Mouse (Mus musculus) lung, embryonic 16.5 days (tissue): ENCODE results near the gene Macc1. TPM values are rescaled to one million over a fixed set of nuclear protein-coding genes. Genes with fewer than 3 reads are reported as not detected.

Experiments
- ATAC-seq: fragments of 200-750 bp; cut with Nextera tagmentation; 2 replicates; pipeline ENCODE4 v1.8.0; 2017; ENCODE audit warnings: low read depth, mild to moderate bottlenecking, moderate library complexity
- H3K27ac ChIP-seq: fragments of 300-500 bp; sonication (generic); 2 replicates; pipeline ENCODE4 v1.5.1; 2014; ENCODE audit warnings: mild to moderate bottlenecking, control low read depth, low read length
- H3K27me3 ChIP-seq: fragments of 300-500 bp; sonication (generic); 2 replicates; pipeline ENCODE4 v1.6.1; 2014; ENCODE audit warnings: low read depth, low read length, mixed read lengths; ENCODE audit not compliant: control insufficient read depth, insufficient read depth
- H3K36me3 ChIP-seq: fragments of 300-500 bp; sonication (generic); 2 replicates; pipeline ENCODE4 v1.6.1; 2014; ENCODE audit warnings: low read length; ENCODE audit not compliant: control insufficient read depth, insufficient read depth
- H3K4me1 ChIP-seq: fragments of 300-500 bp; sonication (generic); replicated peaks from 2 replicates; pipeline ENCODE4 v1.6.1; 2014; ENCODE audit warnings: low read length, mixed read lengths; ENCODE audit not compliant: control insufficient read depth, insufficient read depth
- H3K4me2 ChIP-seq: fragments of 300-500 bp; sonication (generic); 2 replicates; pipeline ENCODE4 v1.6.1; 2014; ENCODE audit warnings: low read depth, low read length, control low read depth
- H3K4me3 ChIP-seq: fragments of 300-500 bp; sonication (generic); 2 replicates; pipeline ENCODE4 v1.5.1; 2014; ENCODE audit warnings: mild to moderate bottlenecking, low read length, control low read depth
- H3K9ac ChIP-seq: fragments of 300-500 bp; sonication (generic); 2 replicates; pipeline ENCODE4 v1.6.1; 2014; ENCODE audit warnings: low read length, control low read depth
- H3K9me3 ChIP-seq: fragments of 300-500 bp; sonication (generic); 2 replicates; pipeline ENCODE4 v1.6.1; 2016; ENCODE audit warnings: low read length; ENCODE audit not compliant: control insufficient read depth
- WGBS: fragments of 180-500 bp; shearing (Covaris S2); extraction: QIAGEN DNeasy Blood & Tissue Kit; methylation state at CpG from one replicate; pipeline ENCODE4 v1.1.7; 2014; 5-methylcytosine and 5-hydroxymethylcytosine counted together
- polyA plus RNA-seq: library from polyadenylated mRNA; unstranded; fragments of >200 nt; fragmentation: Nextera tagmentation; extraction: Ambion mirVana; gene quantifications from 2 replicates; pipeline ENCODE4 v1.2.1, GENCODE M21; 2015

Gene Macc1
- polyA plus RNA-seq, result 1.0 TPM in 2 replicates

GRCm38 (mm10) chr12:119313970-119314369 lies at the start of gene Macc1:
Gene Macc1 (plus strand): TSS chr12:119314270.
- Histone ChIP-seq H3K4me1 (no peaks in the 10 kb centered on the region), H3K4me3 (no peak within 1 kb of the TSS), H3K9ac (no peak within 1 kb of the TSS), H3K9me3 (no peaks in the 10 kb centered on the region), H3K27me3 (no peaks in the 10 kb centered on the region), H3K4me2 (no peak within 1 kb of the TSS), H3K36me3 (no peaks in the 10 kb centered on the region), H3K27ac (no peak within 1 kb of the TSS)
- no peak for ATAC-seq

- H3K4me1 ChIP-seq, result no peaks in the 10 kb centered on the region
- H3K27ac ChIP-seq, result no peak overlapping the region
- no peak overlapping the region for H3K4me2 ChIP-seq
- H3K9ac ChIP-seq, result no peak overlapping the region
- H3K9me3 ChIP-seq, result no peaks in the 10 kb centered on the region
- H3K4me3 ChIP-seq, result no peak overlapping the region
- ATAC-seq, result no peak
- no peaks in the 10 kb centered on the region for H3K36me3 ChIP-seq
- WGBS, result 93% methylated on average over 3 of the region's 3 CpGs
- no peaks in the 10 kb centered on the region for H3K27me3 ChIP-seq
Observed at GRCm38 (mm10) chr12:119264506-119264905, 49.6 kb upstream of the Macc1 start.

- 58% methylated on average over 1 of the region's 1 CpGs for WGBS
- Histone ChIP-seq H3K27me3 (no peaks in the 10 kb centered on the region), H3K4me2 (no peak overlapping the region), H3K9me3 (no peaks in the 10 kb centered on the region), H3K27ac (no peak overlapping the region), H3K9ac (no peak overlapping the region), H3K36me3 (no peaks in the 10 kb centered on the region), H3K4me1 (no peaks in the 10 kb centered on the region), H3K4me3 (no peak overlapping the region)
- ATAC-seq, result no peak
Observed at GRCm38 (mm10) chr12:119268723-119269122, 45.3 kb upstream of the Macc1 start.

- no peak for ATAC-seq
- Histone ChIP-seq H3K27ac (no peak overlapping the region), H3K4me3 (no peak overlapping the region), H3K9ac (no peak overlapping the region), H3K9me3 (no peaks in the 10 kb centered on the region), H3K27me3 (no peaks in the 10 kb centered on the region), H3K36me3 (no peaks in the 10 kb centered on the region), H3K4me1 (no peaks in the 10 kb centered on the region), H3K4me2 (no peak overlapping the region)
- WGBS, result 55% methylated on average over 2 of the region's 2 CpGs
Observed at GRCm38 (mm10) chr12:119270036-119270435, 44.0 kb upstream of the Macc1 start.

GRCm38 (mm10) chr12:119271964-119272363 lies 42.1 kb upstream of the Macc1 start:
- H3K27me3 ChIP-seq, result no peaks in the 10 kb centered on the region
- H3K9ac ChIP-seq, result no peak overlapping the region
- WGBS, result 81% methylated on average over 1 of the region's 1 CpGs
- ATAC-seq, result no peak
- H3K36me3 ChIP-seq, result no peaks in the 10 kb centered on the region
- no peaks in the 10 kb centered on the region for H3K4me1 ChIP-seq
- no peak overlapping the region for H3K4me3 ChIP-seq
- no peak overlapping the region for H3K27ac ChIP-seq
- H3K9me3 ChIP-seq, result no peaks in the 10 kb centered on the region
- no peak overlapping the region for H3K4me2 ChIP-seq

GRCm38 (mm10) chr12:119273605-119274004 lies 40.5 kb upstream of the Macc1 start:
- Histone ChIP-seq H3K4me2 (no peak overlapping the region), H3K9ac (no peak overlapping the region), H3K4me1 (no peaks in the 10 kb centered on the region), H3K36me3 (no peaks in the 10 kb centered on the region), H3K27ac (no peak overlapping the region), H3K9me3 (no peaks in the 10 kb centered on the region), H3K27me3 (no peaks in the 10 kb centered on the region), H3K4me3 (no peak overlapping the region)
- 20% methylated on average over 1 of the region's 1 CpGs for WGBS
- no peak for ATAC-seq

- Histone ChIP-seq H3K27ac (no peak overlapping the region), H3K4me1 (no peaks in the 10 kb centered on the region), H3K27me3 (no peaks in the 10 kb centered on the region), H3K4me2 (no peak overlapping the region), H3K9me3 (no peaks in the 10 kb centered on the region), H3K9ac (no peak overlapping the region), H3K4me3 (no peak overlapping the region), H3K36me3 (no peaks in the 10 kb centered on the region)
- 81% methylated on average over 1 of the region's 1 CpGs for WGBS
- ATAC-seq, result no peak
Observed at GRCm38 (mm10) chr12:119276282-119276681, 37.8 kb upstream of the Macc1 start.

GRCm38 (mm10) chr12:119291618-119292017 lies 22.5 kb upstream of the Macc1 start:
- Histone ChIP-seq H3K27ac (no peak overlapping the region), H3K4me1 (no peaks in the 10 kb centered on the region), H3K9ac (no peak overlapping the region), H3K9me3 (no peaks in the 10 kb centered on the region), H3K4me3 (no peak overlapping the region), H3K36me3 (no peaks in the 10 kb centered on the region), H3K27me3 (no peaks in the 10 kb centered on the region), H3K4me2 (no peak overlapping the region)
- no peak for ATAC-seq
- WGBS, result 95% methylated on average over 6 of the region's 6 CpGs

- Histone ChIP-seq H3K9me3 (no peaks in the 10 kb centered on the region), H3K36me3 (no peaks in the 10 kb centered on the region), H3K4me3 (no peak overlapping the region), H3K27ac (no peak overlapping the region), H3K27me3 (no peaks in the 10 kb centered on the region), H3K9ac (no peak overlapping the region), H3K4me2 (no peak overlapping the region), H3K4me1 (no peaks in the 10 kb centered on the region)
- ATAC-seq, result no peak
Observed at GRCm38 (mm10) chr12:119303618-119304017, 10.5 kb upstream of the Macc1 start.

- no peaks in the 10 kb centered on the region for H3K9me3 ChIP-seq
- no peak overlapping the region for H3K27ac ChIP-seq
- no peak overlapping the region for H3K4me2 ChIP-seq
- WGBS, result 58% methylated on average over 3 of the region's 3 CpGs
- no peaks in the 10 kb centered on the region for H3K27me3 ChIP-seq
- H3K4me1 ChIP-seq, result no peaks in the 10 kb centered on the region
- H3K36me3 ChIP-seq, result no peaks in the 10 kb centered on the region
- no peak overlapping the region for H3K4me3 ChIP-seq
- no peak for ATAC-seq
- H3K9ac ChIP-seq, result no peak overlapping the region
Observed at GRCm38 (mm10) chr12:119313014-119313763, 881 bp upstream of the Macc1 start.
